Mouse (Mus musculus): Measurements from ENCODE around the gene Wasl. TPM values are rescaled to one million over a fixed set of nuclear protein-coding genes. Genes with fewer than 3 reads are reported as not detected.

Gene Wasl
- polyA plus RNA-seq, 1 experiment from 2014 or later, result 76.9 TPM

DNA sequence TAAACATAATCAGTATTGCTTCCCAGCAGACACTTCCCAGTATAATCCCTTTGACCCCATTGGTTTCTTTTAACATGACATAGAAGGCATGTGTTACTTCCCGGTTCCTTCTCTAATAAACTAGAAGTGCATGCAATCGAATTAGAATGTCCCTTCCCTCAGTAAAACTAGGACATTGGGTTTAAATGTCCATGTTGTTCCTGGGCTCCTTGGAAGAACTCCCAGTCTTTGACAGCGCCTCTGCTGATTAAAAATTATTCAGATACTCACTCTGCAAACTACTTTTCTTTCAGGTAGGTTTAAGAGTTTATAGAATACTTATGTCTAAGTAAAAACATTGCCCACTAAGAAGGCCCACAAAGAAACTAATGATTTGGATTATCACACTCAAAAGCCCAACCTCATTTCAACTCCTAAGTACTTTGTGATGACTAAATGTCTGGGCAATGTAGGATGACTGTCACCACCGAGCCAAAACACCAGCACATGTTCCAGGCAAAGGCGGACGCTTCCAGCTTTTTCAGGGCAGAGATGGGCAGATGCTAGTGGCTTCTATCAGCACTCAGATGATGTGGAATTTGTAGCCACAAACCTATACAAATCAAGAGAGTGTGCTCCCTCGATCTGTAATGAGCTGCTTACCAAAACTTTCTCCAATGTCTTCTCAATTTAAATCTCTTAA is 52.6 kb downstream of the Wasl start:
- ATAC-seq, result no peak
- Histone ChIP-seq H3K36me3 (ENCODE audit: poor library complexity, severe bottlenecking) (peaks cover 40% of the 10 kb centered on the region), H3K9ac (no peak overlapping the region), H3K9me3 (replicated peaks) (no peaks in the 10 kb centered on the region), H3K4me2 (no peak overlapping the region), H3K4me1 (no peaks in the 10 kb centered on the region), H3K27ac (no peak overlapping the region), H3K27me3 (no peaks in the 10 kb centered on the region), H3K4me3 (no peak overlapping the region)
- WGBS, result 91% methylated on average over 7 of the region's 7 CpGs

GRCm38 (mm10) chr6:24610358-24610757 is 54.5 kb downstream of the Wasl start:
- 96% methylated on average over 4 of the region's 4 CpGs for WGBS

DNA sequence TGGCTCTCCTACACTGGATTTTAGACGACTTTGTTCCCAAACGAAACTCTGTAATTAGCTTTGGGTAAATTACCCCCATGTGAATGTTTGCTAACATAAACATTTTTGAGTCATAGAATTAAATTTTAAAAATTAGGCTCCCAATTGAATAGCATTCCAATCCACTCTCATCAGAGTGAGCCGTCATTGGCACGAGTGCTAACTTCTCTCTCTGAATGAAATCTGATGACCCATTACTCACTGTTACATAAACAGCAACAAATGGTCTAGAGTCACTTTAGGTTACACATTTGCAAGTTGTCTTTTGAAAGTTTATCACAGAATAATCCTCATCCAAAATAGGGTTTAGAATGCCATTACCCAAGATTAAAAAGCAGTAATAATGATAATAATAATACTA is 55.3 kb downstream of the Wasl start:
- Histone ChIP-seq H3K27ac (no peak overlapping the region), H3K4me1 (no peaks in the 10 kb centered on the region), H3K4me3 (no peak overlapping the region), H3K27me3 (no peaks in the 10 kb centered on the region), H3K9me3 (replicated peaks) (no peaks in the 10 kb centered on the region), H3K4me2 (no peak overlapping the region), H3K36me3 (ENCODE audit: poor library complexity, severe bottlenecking) (peaks cover 20% of the 10 kb centered on the region), H3K9ac (no peak overlapping the region)
- no peak for ATAC-seq
- WGBS, result 79% methylated on average over 4 of the region's 4 CpGs

More at GRCm38 (mm10) chr6:24610358-24610757, 54.5 kb downstream of the Wasl start:
- no peak overlapping the region for H3K4me3 ChIP-seq
- H3K36me3 ChIP-seq (ENCODE audit: poor library complexity, severe bottlenecking), result peaks cover 28% of the 10 kb centered on the region
- no peak overlapping the region for H3K27ac ChIP-seq
- H3K9ac ChIP-seq, result no peak overlapping the region
- no peaks in the 10 kb centered on the region for H3K27me3 ChIP-seq
- H3K9me3 ChIP-seq (replicated peaks), result no peaks in the 10 kb centered on the region
- H3K4me1 ChIP-seq, result no peaks in the 10 kb centered on the region
- no peak for ATAC-seq
- H3K4me2 ChIP-seq, result no peak overlapping the region

DNA sequence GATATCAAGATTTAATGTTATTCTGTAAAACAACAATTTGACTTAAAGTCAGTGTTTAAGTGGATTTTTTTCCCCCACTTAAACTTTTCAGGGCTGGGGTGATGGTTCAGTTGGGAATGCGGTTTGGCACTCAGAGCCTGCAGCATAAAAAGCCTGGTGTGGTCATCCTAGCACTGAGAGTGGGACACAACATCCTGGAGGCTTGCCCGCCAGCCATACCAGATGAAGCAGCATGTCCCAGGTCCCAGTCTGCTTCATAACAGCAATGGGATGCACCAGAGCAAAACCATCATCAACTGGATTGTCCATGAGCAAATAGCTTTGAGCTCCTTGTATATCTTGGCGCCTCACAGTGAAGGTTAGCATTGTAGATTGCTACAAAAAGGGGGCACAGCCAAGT is 56.1 kb downstream of the Wasl start:
- H3K36me3 ChIP-seq (ENCODE audit: poor library complexity, severe bottlenecking), result peaks cover 12% of the 10 kb centered on the region
- 95% methylated on average over 3 of the region's 3 CpGs for WGBS
- no peak overlapping the region for H3K9ac ChIP-seq
- H3K9me3 ChIP-seq (replicated peaks), result no peaks in the 10 kb centered on the region
- no peak overlapping the region for H3K4me3 ChIP-seq
- ATAC-seq, result no peak
- H3K4me2 ChIP-seq, result no peak overlapping the region
- H3K27ac ChIP-seq, result no peak overlapping the region
- H3K27me3 ChIP-seq, result no peaks in the 10 kb centered on the region
- no peaks in the 10 kb centered on the region for H3K4me1 ChIP-seq

DNA sequence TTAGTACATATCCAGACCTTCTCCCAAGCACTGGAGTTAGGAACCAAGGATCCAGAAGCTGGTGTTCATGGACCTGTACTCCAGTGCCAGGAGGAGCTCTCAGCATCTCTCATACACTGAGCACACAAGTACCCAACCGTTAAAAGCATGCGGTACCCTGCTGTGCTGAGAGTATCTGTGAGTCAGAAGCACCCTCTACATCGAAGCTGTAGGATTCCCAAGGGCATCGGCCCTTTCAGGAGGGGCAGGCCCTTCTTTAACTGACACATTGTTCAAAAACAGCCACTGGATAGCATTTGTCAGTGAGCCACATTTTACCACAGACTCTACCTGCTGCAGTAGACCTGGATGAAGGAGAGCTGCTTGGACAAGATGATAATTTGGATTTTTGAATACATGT is 56.7 kb downstream of the Wasl start:
- Histone ChIP-seq H3K9ac (no peak overlapping the region), H3K4me2 (no peak overlapping the region), H3K4me3 (no peak overlapping the region), H3K27ac (no peak overlapping the region), H3K4me1 (no peaks in the 10 kb centered on the region), H3K9me3 (replicated peaks) (no peaks in the 10 kb centered on the region), H3K36me3 (ENCODE audit: poor library complexity, severe bottlenecking) (peaks cover 7% of the 10 kb centered on the region), H3K27me3 (no peaks in the 10 kb centered on the region)
- 75% methylated on average over 4 of the region's 4 CpGs for WGBS
- ATAC-seq, result no peak

GRCm38 (mm10) chr6:24607531-24607930 is 57.3 kb downstream of the Wasl start:
- H3K4me1 ChIP-seq, result no peaks in the 10 kb centered on the region
- ATAC-seq, result no peak
- no peak overlapping the region for H3K4me3 ChIP-seq
- 95% methylated on average over 15 of the region's 15 CpGs for WGBS
- 0 out of 2 replicates have a peak, but pooled peaks cover 4% of the 10 kb centered on the region for H3K36me3 ChIP-seq (ENCODE audit: poor library complexity, severe bottlenecking)
- no peaks in the 10 kb centered on the region for H3K27me3 ChIP-seq
- H3K9ac ChIP-seq, result no peak overlapping the region
- H3K27ac ChIP-seq, result no peak overlapping the region
- H3K4me2 ChIP-seq, result no peak overlapping the region
- no peaks in the 10 kb centered on the region for H3K9me3 ChIP-seq (replicated peaks)

DNA sequence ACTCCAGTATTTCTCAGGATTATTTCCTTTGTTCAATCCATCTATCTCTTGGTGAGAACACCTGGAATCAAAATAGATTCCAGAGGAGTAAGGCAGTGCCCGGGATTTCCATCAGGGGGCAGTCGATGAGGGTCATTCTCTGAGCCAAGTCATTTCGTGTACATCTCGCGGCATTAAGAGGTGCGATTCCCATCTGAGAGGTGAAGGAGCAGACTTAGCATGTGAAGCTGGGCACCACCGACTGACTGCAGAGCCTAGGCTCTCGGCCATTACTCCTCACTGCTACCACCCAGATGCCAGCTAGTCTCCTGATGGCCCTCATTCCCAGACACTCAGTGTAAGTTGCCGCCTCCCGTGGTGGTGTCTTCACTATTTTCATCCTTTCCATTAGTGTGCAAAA is 58.3 kb downstream of the Wasl start:
- Histone ChIP-seq H3K4me1 (no peaks in the 10 kb centered on the region), H3K27me3 (no peaks in the 10 kb centered on the region), H3K9me3 (replicated peaks) (no peaks in the 10 kb centered on the region), H3K36me3 (ENCODE audit: poor library complexity, severe bottlenecking) (no peaks in the 10 kb centered on the region), H3K4me2 (no peak overlapping the region), H3K4me3 (no peak overlapping the region), H3K27ac (no peak overlapping the region), H3K9ac (no peak overlapping the region)
- WGBS, result 82% methylated on average over 10 of the region's 10 CpGs
- no peak for ATAC-seq

DNA sequence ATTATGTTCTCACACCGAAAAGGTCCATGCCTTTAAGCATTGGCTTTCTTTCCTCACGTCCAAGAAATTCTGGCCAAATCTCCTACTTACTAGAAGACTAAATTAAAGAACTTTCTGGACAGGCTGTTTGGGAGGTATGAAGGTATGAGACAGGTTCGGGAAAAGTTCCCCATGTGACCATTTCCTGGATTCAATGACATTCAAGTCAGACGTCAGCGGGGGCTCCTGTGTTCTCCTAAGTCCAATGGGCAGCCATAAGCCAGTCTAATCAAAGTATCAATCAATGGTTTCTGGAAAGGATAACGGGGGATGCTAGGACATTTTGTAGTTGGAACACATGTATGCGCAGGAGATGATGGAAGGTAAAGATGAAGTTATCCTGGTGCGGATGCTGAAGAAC is 59.2 kb downstream of the Wasl start:
- Histone ChIP-seq H3K4me2 (no peak overlapping the region), H3K9me3 (replicated peaks) (no peaks in the 10 kb centered on the region), H3K9ac (no peak overlapping the region), H3K4me1 (no peaks in the 10 kb centered on the region), H3K27ac (no peak overlapping the region), H3K36me3 (ENCODE audit: poor library complexity, severe bottlenecking) (no peaks in the 10 kb centered on the region), H3K4me3 (no peak overlapping the region), H3K27me3 (no peaks in the 10 kb centered on the region)
- WGBS, result 95% methylated on average over 8 of the region's 8 CpGs
- no peak for ATAC-seq

GRCm38 (mm10) chr6:24604289-24604688 is 60.5 kb downstream of the Wasl start:
- WGBS, result 94% methylated on average over 7 of the region's 7 CpGs

DNA sequence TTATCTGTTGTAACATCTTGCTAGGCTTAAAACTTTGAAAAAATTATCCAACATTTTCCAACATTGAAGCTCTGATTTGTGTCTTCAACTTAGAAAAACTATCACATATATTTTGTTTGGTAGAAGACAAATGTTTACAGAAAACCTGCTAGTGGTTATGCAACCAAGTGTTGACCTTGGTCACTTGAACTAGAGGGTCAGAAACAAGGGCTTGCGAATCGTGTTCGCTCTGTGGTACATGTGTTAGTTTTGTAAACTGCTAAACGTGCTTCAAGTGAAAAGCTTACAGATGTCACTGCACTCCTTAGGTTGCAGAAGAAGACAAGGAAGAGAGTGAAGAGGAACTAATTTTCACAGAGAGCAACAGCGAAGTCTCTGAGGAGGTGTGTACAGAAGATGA is 61.8 kb downstream of the Wasl start:
- H3K9me3 ChIP-seq (replicated peaks), result no peaks in the 10 kb centered on the region
- H3K27ac ChIP-seq, result no peak overlapping the region
- H3K4me1 ChIP-seq, result no peaks in the 10 kb centered on the region
- no peaks in the 10 kb centered on the region for H3K27me3 ChIP-seq
- no peak overlapping the region for H3K9ac ChIP-seq
- H3K36me3 ChIP-seq (ENCODE audit: poor library complexity, severe bottlenecking), result no peaks in the 10 kb centered on the region
- no peak for ATAC-seq
- H3K4me3 ChIP-seq, result no peak overlapping the region
- H3K4me2 ChIP-seq, result no peak overlapping the region
- WGBS, result 91% methylated on average over 5 of the region's 5 CpGs

More at GRCm38 (mm10) chr6:24604289-24604688, 60.5 kb downstream of the Wasl start:
- Histone ChIP-seq H3K27me3 (no peaks in the 10 kb centered on the region), H3K4me2 (no peak overlapping the region), H3K36me3 (ENCODE audit: poor library complexity, severe bottlenecking) (no peaks in the 10 kb centered on the region), H3K9me3 (replicated peaks) (no peaks in the 10 kb centered on the region), H3K9ac (no peak overlapping the region), H3K4me3 (no peak overlapping the region), H3K27ac (no peak overlapping the region), H3K4me1 (no peaks in the 10 kb centered on the region)
- ATAC-seq, result no peak

- Histone ChIP-seq H3K4me3 (no peak overlapping the region), H3K36me3 (ENCODE audit: poor library complexity, severe bottlenecking) (no peaks in the 10 kb centered on the region), H3K27ac (no peak overlapping the region), H3K9ac (no peak overlapping the region), H3K4me2 (no peak overlapping the region), H3K27me3 (no peaks in the 10 kb centered on the region), H3K9me3 (replicated peaks) (no peaks in the 10 kb centered on the region), H3K4me1 (no peaks in the 10 kb centered on the region)
- 81% methylated on average over 3 of the region's 3 CpGs for WGBS
- ATAC-seq, result no peak
Measured at GRCm38 (mm10) chr6:24602351-24602750, 62.5 kb downstream of the Wasl start.

- Histone ChIP-seq H3K36me3 (ENCODE audit: poor library complexity, severe bottlenecking) (no peaks in the 10 kb centered on the region), H3K9ac (no peak overlapping the region), H3K4me3 (no peak overlapping the region), H3K27me3 (no peaks in the 10 kb centered on the region), H3K27ac (no peak overlapping the region), H3K9me3 (replicated peaks) (no peaks in the 10 kb centered on the region), H3K4me1 (no peaks in the 10 kb centered on the region), H3K4me2 (no peak overlapping the region)
- 61% methylated on average over 1 of the region's 1 CpGs for WGBS
- ATAC-seq, result no peak
Measured at GRCm38 (mm10) chr6:24601668-24602067, 63.1 kb downstream of the Wasl start.

DNA sequence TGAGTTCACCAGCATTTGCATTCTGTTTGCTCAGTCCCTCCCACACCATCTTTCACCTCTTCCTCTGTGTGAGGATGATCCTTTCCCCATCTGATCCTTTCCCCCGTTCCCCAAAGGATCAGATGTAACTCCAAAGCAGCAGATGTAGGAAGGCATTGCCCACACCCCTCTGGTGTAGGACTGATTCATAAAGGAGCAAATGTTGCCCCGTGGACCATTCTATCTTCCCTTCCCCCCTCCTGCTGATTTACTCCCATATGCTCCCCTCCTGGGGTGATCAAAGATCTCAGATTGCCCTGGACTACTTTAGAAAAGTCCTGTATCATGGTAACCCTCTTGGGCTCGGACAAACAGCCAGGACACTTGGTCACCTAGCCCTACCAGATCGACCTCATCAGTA is 64.1 kb downstream of the Wasl start:
- Histone ChIP-seq H3K9ac (no peak overlapping the region), H3K4me3 (no peak overlapping the region), H3K36me3 (ENCODE audit: poor library complexity, severe bottlenecking) (no peaks in the 10 kb centered on the region), H3K27ac (no peak overlapping the region), H3K4me1 (no peaks in the 10 kb centered on the region), H3K4me2 (no peak overlapping the region), H3K27me3 (no peaks in the 10 kb centered on the region), H3K9me3 (replicated peaks) (no peaks in the 10 kb centered on the region)
- no peak for ATAC-seq
- 77% methylated on average over 4 of the region's 4 CpGs for WGBS

Measured in forebrain, embryonic 13.5 days (tissue).